Mouse (Mus musculus): ENCODE data around the gene Mlst8. TPM values are rescaled to one million over a fixed set of nuclear protein-coding genes. Genes with fewer than 3 reads are reported as not detected.

Mlst8 gene
- total and polyA plus RNA-seq, 3 experiments = 8.5 to 28.1 (median 10.7) TPM

DNA sequence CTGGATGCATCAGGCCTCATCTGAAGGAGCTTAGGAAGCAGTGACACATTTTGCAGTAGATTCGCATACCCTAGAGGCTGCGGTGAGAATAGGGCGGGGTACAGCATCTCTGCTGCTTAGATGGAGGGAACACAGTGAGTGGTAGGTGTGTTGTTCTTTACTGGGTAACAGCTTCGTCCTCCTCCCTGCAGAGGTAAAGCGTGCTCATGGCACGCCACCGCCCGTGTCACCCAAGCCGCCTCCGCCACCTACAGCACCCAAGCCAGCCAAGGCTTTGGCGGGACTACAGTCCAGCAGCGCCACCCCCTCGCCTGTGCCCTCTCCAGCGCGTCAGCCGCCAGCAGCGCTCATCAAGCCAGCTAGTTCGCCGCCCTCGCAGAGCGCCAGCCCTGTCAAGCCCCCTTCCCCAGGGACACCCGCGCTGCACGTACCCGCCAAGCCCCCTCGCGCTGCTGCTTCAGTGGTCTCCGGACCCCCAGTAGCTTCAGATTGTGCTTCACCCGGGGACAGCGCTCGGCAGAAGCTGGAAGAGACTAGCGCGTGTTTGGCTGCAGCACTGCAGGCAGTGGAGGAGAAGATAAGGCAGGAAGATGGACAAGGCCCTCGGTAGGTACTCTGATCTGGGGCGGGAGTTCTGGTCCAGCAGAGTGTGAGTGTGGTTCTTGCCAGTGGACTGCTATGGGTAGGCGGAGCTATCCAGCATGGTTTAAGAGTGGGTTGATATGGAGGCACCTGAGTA is 27.6 kb upstream of the Mlst8 start:
- Histone ChIP-seq H3K36me3 (ENCODE audit: control insufficient read depth, insufficient read depth, low read length) (no peaks in the 10 kb centered on the region), H3K4me3 (no peak overlapping the region; the same call in 1 of the 2 replicates), H3K27ac (no peak overlapping the region), H3K9ac (ENCODE audit: low read depth, low read length) (no peak overlapping the region), H3K27me3 (ENCODE audit: control insufficient read depth, insufficient read depth, low read length) (no peaks in the 10 kb centered on the region), H3K4me1 (ENCODE audit: control insufficient read depth, insufficient read depth, low read length) (no peaks in the 10 kb centered on the region), H3K79me2 (replicated peaks; ENCODE audit: control insufficient read depth, insufficient read depth, low read length) (no peaks in the 10 kb centered on the region)
- intact Hi-C loops (cut with DNase I) = no loop called here
- no peak for TF ChIP-seq CTCF (IDR thresholded peaks at IDR 0.05)
- no peak for TF ChIP-seq EP300 (IDR thresholded peaks at IDR 0.05; ENCODE audit: insufficient read depth, low read depth, low read length)
- TF ChIP-seq POLR2A (IDR thresholded peaks at IDR 0.05; ENCODE audit: insufficient read depth, low read depth, low read length) = no peak
- peak; percentile 41 to 45 for DNase-seq
- WGBS = 34% methylated on average over 35 of the region's 36 CpGs

DNA sequence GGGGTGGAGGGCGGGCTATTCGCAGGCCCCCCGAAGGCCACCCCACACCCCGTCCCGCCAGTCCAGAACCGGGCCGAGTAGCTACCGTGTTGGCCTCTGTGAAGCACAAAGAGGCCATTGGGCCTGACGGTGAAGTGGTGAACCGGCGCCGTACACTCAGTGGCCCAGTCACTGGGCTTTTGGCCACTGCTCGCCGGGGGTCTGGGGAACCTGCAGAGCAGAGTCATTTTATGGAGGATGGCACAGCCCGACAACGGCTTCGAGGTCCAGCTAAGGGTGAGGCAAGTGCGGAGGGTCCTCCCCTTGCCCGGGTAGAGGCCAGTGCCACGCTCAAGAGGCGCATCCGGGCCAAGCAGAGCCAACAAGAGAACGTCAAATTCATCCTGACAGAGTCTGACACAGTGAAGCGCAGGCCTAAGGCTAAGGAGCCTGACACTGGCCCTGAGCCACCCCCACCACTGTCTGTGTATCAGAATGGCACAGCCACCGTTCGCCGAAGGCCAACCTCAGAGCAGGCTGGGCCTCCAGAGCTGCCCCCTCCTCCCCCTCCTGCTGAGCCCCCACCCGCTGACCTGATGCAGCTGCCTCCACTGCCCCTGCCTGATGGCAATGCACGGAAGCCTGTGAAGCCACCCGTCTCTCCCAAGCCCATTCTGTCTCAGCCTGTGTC is 26.5 kb upstream of the Mlst8 start:
- Histone ChIP-seq H3K36me3 (ENCODE audit: control insufficient read depth, insufficient read depth, low read length) (no peaks in the 10 kb centered on the region), H3K27me3 (ENCODE audit: control insufficient read depth, insufficient read depth, low read length) (no peaks in the 10 kb centered on the region), H3K9ac (ENCODE audit: low read depth, low read length) (no peak overlapping the region), H3K27ac (no peak overlapping the region), H3K4me3 (no peak overlapping the region), H3K79me2 (replicated peaks; ENCODE audit: control insufficient read depth, insufficient read depth, low read length) (no peaks in the 10 kb centered on the region), H3K4me1 (ENCODE audit: control insufficient read depth, insufficient read depth, low read length) (no peaks in the 10 kb centered on the region)
- intact Hi-C loops (cut with DNase I) = no loop called here
- no peak for TF ChIP-seq EP300 (IDR thresholded peaks at IDR 0.05; ENCODE audit: insufficient read depth, low read depth, low read length)
- no peak for TF ChIP-seq POLR2A (IDR thresholded peaks at IDR 0.05; ENCODE audit: insufficient read depth, low read depth, low read length)
- no peak for TF ChIP-seq CTCF (IDR thresholded peaks at IDR 0.05)
- DNase-seq = no peak
- 93% methylated on average over 30 of the region's 30 CpGs for WGBS

DNA sequence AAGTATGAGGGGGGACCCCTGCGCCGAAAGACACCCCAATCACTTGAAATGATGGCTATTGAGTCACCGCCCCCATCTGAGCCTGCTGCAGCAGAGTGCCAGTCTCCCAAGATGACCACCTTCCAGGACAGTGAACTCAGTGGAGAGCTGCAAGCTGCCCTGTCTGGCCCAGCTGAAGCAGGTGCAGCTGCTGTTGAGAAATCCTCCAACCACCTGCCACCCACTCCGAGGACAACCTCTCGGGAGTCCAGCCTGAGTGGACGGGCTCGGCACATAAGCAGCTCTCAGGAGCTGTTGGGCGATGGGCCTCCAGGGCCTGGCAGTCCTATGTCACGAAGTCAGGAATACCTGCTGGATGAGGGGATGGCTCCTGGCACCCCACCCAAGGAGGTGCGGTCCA is 25.2 kb upstream of the Mlst8 start:
- 93% methylated on average over 10 of the region's 10 CpGs for WGBS
- Histone ChIP-seq H3K36me3 (ENCODE audit: control insufficient read depth, insufficient read depth, low read length) (no peaks in the 10 kb centered on the region), H3K4me3 (no peak overlapping the region), H3K9ac (ENCODE audit: low read depth, low read length) (no peak overlapping the region), H3K4me1 (ENCODE audit: control insufficient read depth, insufficient read depth, low read length) (no peaks in the 10 kb centered on the region), H3K79me2 (replicated peaks; ENCODE audit: control insufficient read depth, insufficient read depth, low read length) (no peaks in the 10 kb centered on the region), H3K27me3 (ENCODE audit: control insufficient read depth, insufficient read depth, low read length) (no peaks in the 10 kb centered on the region), H3K27ac (no peak overlapping the region)
- intact Hi-C loops (cut with DNase I) = no loop called here
- no peak for TF ChIP-seq CTCF (IDR thresholded peaks at IDR 0.05)
- TF ChIP-seq EP300 (IDR thresholded peaks at IDR 0.05; ENCODE audit: insufficient read depth, low read depth, low read length) = no peak
- no peak for TF ChIP-seq POLR2A (IDR thresholded peaks at IDR 0.05; ENCODE audit: insufficient read depth, low read depth, low read length)
- DNase-seq = no peak

DNA sequence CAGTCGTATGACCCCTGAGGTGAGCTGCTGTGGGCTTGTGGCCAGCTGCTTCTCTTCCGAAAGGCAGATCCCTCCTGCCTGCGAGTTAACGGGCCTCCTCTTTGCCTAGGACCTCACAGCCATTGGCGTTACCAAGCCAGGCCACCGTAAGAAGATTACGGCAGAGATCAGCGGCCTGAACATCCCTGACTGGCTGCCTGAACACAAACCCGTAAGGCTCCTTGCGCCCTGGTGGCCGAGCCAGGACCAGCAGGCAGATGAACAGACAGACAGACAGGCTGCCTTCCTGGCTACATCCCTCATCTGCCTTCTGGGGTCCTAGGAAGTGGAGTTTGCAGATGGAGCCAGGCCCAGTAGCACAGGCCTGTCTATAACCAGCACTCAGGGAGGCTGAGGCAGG is 23.3 kb upstream of the Mlst8 start:
- Histone ChIP-seq H3K79me2 (replicated peaks; ENCODE audit: control insufficient read depth, insufficient read depth, low read length) (no peaks in the 10 kb centered on the region), H3K4me3 (no peak overlapping the region), H3K9ac (ENCODE audit: low read depth, low read length) (no peak overlapping the region), H3K4me1 (ENCODE audit: control insufficient read depth, insufficient read depth, low read length) (no peaks in the 10 kb centered on the region), H3K27me3 (ENCODE audit: control insufficient read depth, insufficient read depth, low read length) (no peaks in the 10 kb centered on the region), H3K27ac (no peak overlapping the region), H3K36me3 (ENCODE audit: control insufficient read depth, insufficient read depth, low read length) (no peaks in the 10 kb centered on the region)
- no peak for TF ChIP-seq POLR2A (IDR thresholded peaks at IDR 0.05; ENCODE audit: insufficient read depth, low read depth, low read length)
- TF ChIP-seq EP300 (IDR thresholded peaks at IDR 0.05; ENCODE audit: insufficient read depth, low read depth, low read length) = no peak
- TF ChIP-seq CTCF (IDR thresholded peaks at IDR 0.05) = 0 out of 2 replicates have a peak, but pooled peaks have one; percentile 11
- intact Hi-C loops (cut with DNase I) = no loop called here
- DNase-seq = no peak
- WGBS = 49% methylated on average over 11 of the region's 11 CpGs

DNA sequence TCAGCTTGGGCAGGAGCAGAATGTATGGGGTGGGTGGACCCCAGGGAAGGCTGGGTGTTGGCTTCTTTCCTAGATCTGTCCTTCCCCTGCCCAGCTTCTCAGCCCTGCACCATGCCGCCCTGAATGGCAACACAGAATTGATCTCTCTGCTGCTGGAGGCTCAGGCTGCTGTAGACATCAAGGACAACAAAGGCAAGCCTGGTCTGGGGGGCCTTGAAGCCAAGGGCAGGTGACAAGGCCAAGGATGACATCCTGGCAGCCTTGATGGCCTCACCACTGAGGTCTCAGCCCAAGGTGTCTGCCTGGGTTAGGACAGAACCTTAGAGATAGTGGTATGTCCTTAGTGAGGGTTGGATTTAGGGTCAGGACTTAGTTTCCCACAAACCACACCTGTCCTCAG is 17.1 kb upstream of the Mlst8 start:
- WGBS = 78% methylated on average over 1 of the region's 1 CpGs

DNA sequence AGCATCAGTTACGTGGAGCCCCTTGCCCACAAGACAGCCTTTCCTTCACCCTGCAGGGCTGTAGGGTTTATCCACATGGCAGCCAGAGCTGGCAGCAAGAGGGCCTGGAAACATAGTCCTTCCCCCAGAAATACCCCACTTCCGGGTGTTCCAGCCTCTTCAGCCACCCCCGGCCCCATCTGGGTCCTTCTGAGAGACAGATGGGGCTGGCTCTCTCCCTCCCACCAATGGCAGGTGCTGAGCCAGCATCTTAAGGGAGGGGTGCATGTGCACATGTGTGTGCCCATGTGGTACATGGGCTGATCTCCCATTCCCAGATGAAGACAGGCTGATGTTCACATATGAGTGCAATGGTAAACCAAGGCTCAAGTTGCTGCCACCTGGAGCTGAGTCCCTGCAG is 16.6 kb upstream of the Mlst8 start:
- Histone ChIP-seq H3K9ac (ENCODE audit: low read depth, low read length) (no peak overlapping the region), H3K36me3 (ENCODE audit: control insufficient read depth, insufficient read depth, low read length) (no peaks in the 10 kb centered on the region), H3K4me3 (no peak overlapping the region), H3K27ac (no peak overlapping the region), H3K4me1 (ENCODE audit: control insufficient read depth, insufficient read depth, low read length) (no peaks in the 10 kb centered on the region), H3K79me2 (replicated peaks; ENCODE audit: control insufficient read depth, insufficient read depth, low read length) (no peaks in the 10 kb centered on the region), H3K27me3 (ENCODE audit: control insufficient read depth, insufficient read depth, low read length) (no peaks in the 10 kb centered on the region; the same call in 1 of the 2 replicates)
- WGBS = 73% methylated on average over 3 of the region's 3 CpGs
- no peak for DNase-seq
- TF ChIP-seq CTCF (IDR thresholded peaks at IDR 0.05) (no peak), EP300 (IDR thresholded peaks at IDR 0.05; ENCODE audit: insufficient read depth, low read depth, low read length) (no peak), POLR2A (IDR thresholded peaks at IDR 0.05; ENCODE audit: insufficient read depth, low read depth, low read length) (no peak)
- intact Hi-C loops (cut with DNase I) = loop anchor here (2.0 kb wide), 2 partner anchors 17 to 43 kb away; no protein-coding TSS in a partner anchor

More for the DNA sequence above, 17.1 kb upstream of the Mlst8 start:
- no peaks in the 10 kb centered on the region for H3K4me1 ChIP-seq (ENCODE audit: control insufficient read depth, insufficient read depth, low read length)
- no peaks in the 10 kb centered on the region for H3K79me2 ChIP-seq (replicated peaks; ENCODE audit: control insufficient read depth, insufficient read depth, low read length)
- no peak for DNase-seq
- TF ChIP-seq EP300 (IDR thresholded peaks at IDR 0.05; ENCODE audit: insufficient read depth, low read depth, low read length) (no peak), POLR2A (IDR thresholded peaks at IDR 0.05; ENCODE audit: insufficient read depth, low read depth, low read length) (no peak), CTCF (IDR thresholded peaks at IDR 0.05) (no peak)
- H3K9ac ChIP-seq (ENCODE audit: low read depth, low read length) = no peak overlapping the region
- no peak overlapping the region for H3K4me3 ChIP-seq
- intact Hi-C loops (cut with DNase I) = no loop called here
- H3K27me3 ChIP-seq (ENCODE audit: control insufficient read depth, insufficient read depth, low read length) = no peaks in the 10 kb centered on the region
- H3K36me3 ChIP-seq (ENCODE audit: control insufficient read depth, insufficient read depth, low read length) = no peaks in the 10 kb centered on the region
- H3K27ac ChIP-seq = no peak overlapping the region
